Mouse (Mus musculus) testis, adult 2 months (tissue): ENCODE measurements around the gene Teddm1b. TPM values are rescaled to one million over a fixed set of nuclear protein-coding genes. Genes with fewer than 3 reads are reported as not detected.
"Not testable (repeated sequence)": the region's sequence is repeated elsewhere in the genome, so short reads cannot be mapped to it uniquely, and the experiment has no call there.

Experiments
- H3K27ac ChIP-seq: fragments of 200-500 bp; 2 replicates; pipeline ENCODE4 v1.5.1; 2012; ENCODE audit warnings: low read depth, low read length; ENCODE audit not compliant: control insufficient read depth, insufficient read depth
- H3K27me3 ChIP-seq: fragments of 200-500 bp; 2 replicates; pipeline ENCODE4 v1.6.1; 2012; ENCODE audit warnings: mild to moderate bottlenecking, low read length, moderate library complexity; ENCODE audit not compliant: control insufficient read depth, insufficient read depth
- H3K36me3 ChIP-seq: fragments of 200-500 bp; 2 replicates; pipeline ENCODE4 v1.6.1; 2012; ENCODE audit warnings: mild to moderate bottlenecking, low read length; ENCODE audit not compliant: control insufficient read depth, insufficient read depth
- H3K4me1 ChIP-seq: fragments of 200-500 bp; 2 replicates; pipeline ENCODE4 v1.6.1; 2012; ENCODE audit warnings: low read length; ENCODE audit not compliant: control insufficient read depth, insufficient read depth
- H3K4me3 ChIP-seq: fragments of 200-500 bp; 2 replicates; pipeline ENCODE4 v1.5.1; 2012; ENCODE audit warnings: low read depth, mild to moderate bottlenecking, low read length, moderate library complexity, mixed read lengths; ENCODE audit not compliant: control insufficient read depth
- CTCF ChIP-seq: fragments of 200-500 bp; IDR thresholded peaks from 2 replicates; pipeline ENCODE4 v1.5.1; 2012; ENCODE audit warnings: low read depth, mild to moderate bottlenecking, inconsistent platforms, low read length, moderate library complexity; ENCODE audit not compliant: control insufficient read depth, insufficient read depth, insufficient replicate concordance
- POLR2A ChIP-seq: fragments of 200-500 bp; IDR thresholded peaks from 2 replicates; pipeline ENCODE4 v1.6.1; 2012; ENCODE audit warnings: low read depth, mild to moderate bottlenecking, inconsistent platforms, low read length, moderate library complexity; ENCODE audit not compliant: control insufficient read depth
- polyA plus RNA-seq: library from polyadenylated mRNA; depleted of rRNA; stranded (reverse); fragments of >200 nt; gene quantifications from 2 replicates; pipeline ENCODE4 v1.2.3, GENCODE M21; 2012; rRNA removed

The Teddm1b gene
- 0.05 TPM in 1 of 2 replicates, not detected in the other for polyA plus RNA-seq

DNA sequence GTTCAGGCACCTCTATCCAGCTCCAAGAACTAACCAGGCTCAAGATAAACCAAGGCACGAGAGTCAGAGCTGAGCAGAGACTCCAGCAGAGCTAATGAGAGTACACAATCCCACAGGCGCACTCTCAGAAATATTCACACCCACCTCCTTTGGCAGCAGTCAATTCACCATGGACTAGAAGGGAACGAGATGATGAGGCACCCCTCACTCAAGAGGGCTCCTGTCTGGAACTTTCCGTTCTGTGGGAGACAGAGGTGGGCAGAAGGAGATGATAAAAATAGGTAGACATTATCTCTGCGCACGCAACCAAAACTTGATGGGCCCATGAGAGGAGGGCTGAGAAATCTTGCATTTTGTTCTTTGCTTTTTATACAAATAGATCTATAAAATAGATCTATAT, at the start of gene Teddm1b:
Gene Teddm1b, plus strand, starts transcription at position 301 of the 400 bp plus-strand sequence.
- H3K27me3 ChIP-seq: no peaks in the 10 kb centered on the region
- H3K4me1 ChIP-seq: no peaks in the 10 kb centered on the region
- H3K27ac ChIP-seq: no peak within 1 kb of the TSS
- no peak within 1 kb of the TSS for H3K4me3 ChIP-seq
- TF ChIP-seq CTCF (no peak), POLR2A (no peak)
- H3K36me3 ChIP-seq: no peaks in the 10 kb centered on the region

DNA sequence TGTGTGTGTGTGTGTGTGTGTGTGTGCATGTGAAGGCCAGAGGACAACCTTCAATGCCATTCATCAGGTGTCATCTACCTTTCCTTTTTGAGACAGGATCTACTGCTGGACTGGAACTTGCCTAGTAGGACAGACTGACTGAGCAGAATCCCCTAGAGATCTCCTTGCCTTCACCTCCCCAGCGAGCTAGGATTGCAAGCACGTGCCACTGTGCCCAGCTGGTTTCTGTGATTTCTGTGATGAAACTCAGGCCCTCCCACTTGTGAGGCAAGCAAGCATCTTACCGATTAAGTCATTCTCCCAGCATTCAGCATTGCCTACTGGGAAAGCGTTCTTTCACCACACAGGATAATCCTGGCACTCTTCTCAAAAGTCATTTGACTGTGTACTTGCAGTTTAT, 43.4 kb upstream of the Teddm1b start:
- TF ChIP-seq CTCF (no peak), POLR2A (no peak)
- Histone ChIP-seq H3K36me3 (no peaks in the 10 kb centered on the region), H3K27ac (no peak overlapping the region), H3K27me3 (no peaks in the 10 kb centered on the region), H3K4me1 (no peaks in the 10 kb centered on the region), H3K4me3 (no peak overlapping the region)

- no peaks in the 10 kb centered on the region for H3K4me1 ChIP-seq
- H3K27me3 ChIP-seq: no peaks in the 10 kb centered on the region
- H3K4me3 ChIP-seq: no peak overlapping the region
- no peak overlapping the region for H3K27ac ChIP-seq
- TF ChIP-seq POLR2A: no peak
- TF ChIP-seq CTCF: no peak
- H3K36me3 ChIP-seq: no peaks in the 10 kb centered on the region
Measured at GRCm38 (mm10) chr1:153836036-153836435, 38.1 kb upstream of the Teddm1b start.

DNA sequence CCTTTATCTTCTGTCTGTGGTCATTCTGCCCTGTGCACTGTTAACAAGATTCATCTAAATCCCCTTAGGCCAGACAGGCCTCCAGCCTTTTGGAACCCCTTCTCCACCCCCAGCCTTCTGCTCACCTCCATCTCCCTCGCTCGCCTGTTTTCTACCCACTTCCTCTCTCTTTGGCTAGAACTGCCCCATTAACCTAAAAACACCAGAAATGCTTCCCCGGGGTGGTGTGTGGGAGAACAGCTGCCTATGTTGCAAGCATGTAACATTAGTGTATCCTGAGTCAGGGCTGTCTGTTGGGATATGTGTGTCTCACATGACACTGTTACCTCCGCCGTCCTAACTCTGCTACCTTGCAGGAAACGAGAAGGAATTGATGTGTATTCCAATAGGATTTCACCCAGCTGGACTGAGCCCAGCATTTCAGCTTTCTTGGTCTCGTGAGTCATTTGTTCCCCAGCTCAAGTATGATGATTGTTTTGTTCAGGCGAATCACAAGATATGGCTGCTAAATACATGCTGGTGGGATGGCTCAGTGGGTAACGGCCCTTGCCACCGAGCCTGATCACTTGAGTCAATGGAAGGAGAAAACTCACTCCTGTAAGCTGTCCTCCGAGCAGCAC, 31.9 kb upstream of the Teddm1b start:
- H3K27me3 ChIP-seq: no peaks in the 10 kb centered on the region
- TF ChIP-seq POLR2A (no peak), CTCF (no peak)
- no peak overlapping the region for H3K27ac ChIP-seq
- H3K4me3 ChIP-seq: peak overlapping the region; percentile 20; the same call in 1 of the 2 replicates
- H3K36me3 ChIP-seq: no peaks in the 10 kb centered on the region
- H3K4me1 ChIP-seq: peaks cover 3% of the 10 kb centered on the region

- Histone ChIP-seq H3K27ac (no peak within 1 kb of the TSS), H3K36me3 (no peaks in the 10 kb centered on the region), H3K27me3 (no peaks in the 10 kb centered on the region), H3K4me1 (peaks cover 3% of the 10 kb centered on the region), H3K4me3 (peak within 1 kb of the TSS; percentile 59)
- TF ChIP-seq CTCF: no peak
- TF ChIP-seq POLR2A: peak; percentile 22; the same call in 1 of the 2 replicates
Measured at GRCm38 (mm10) chr1:153844042-153844441, 30.1 kb upstream of the Teddm1b start, which contains the start of gene Rgsl1. Gene Rgsl1, minus strand, starts transcription at chr1:153844142.

DNA sequence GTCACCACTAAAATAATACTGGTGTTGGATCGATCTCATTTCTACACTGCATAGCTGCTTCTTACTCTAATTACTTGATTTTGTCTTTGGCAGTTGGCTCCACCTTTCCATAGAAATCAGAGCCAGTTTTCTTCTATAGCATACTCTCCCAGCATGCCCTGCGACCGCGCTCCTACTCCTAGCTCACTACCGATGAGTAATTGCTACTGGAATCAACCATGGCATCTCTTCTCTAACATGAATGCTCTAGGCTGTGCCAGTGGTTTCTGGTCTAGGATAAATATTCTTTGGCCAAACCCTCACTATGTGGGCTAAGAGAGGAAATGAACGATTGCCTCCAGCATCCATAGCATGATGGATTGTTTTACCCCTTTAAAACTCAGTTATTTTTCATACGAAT, 27.7 kb upstream of the Teddm1b start:
- Histone ChIP-seq H3K4me3 (no peak overlapping the region), H3K27ac (no peak overlapping the region), H3K27me3 (no peaks in the 10 kb centered on the region), H3K36me3 (no peaks in the 10 kb centered on the region), H3K4me1 (peaks cover 3% of the 10 kb centered on the region)
- TF ChIP-seq POLR2A: no peak
- no peak for TF ChIP-seq CTCF

- Histone ChIP-seq H3K36me3 (no peaks in the 10 kb centered on the region), H3K4me1 (peaks cover 3% of the 10 kb centered on the region), H3K27me3 (no peaks in the 10 kb centered on the region), H3K4me3 (no peak overlapping the region), H3K27ac (no peak overlapping the region)
- TF ChIP-seq POLR2A (no peak), CTCF (no peak)
Measured at GRCm38 (mm10) chr1:153846867-153847266, 27.3 kb upstream of the Teddm1b start.

- H3K27ac ChIP-seq, H3K4me1 ChIP-seq, H3K4me3 ChIP-seq, H3K36me3 ChIP-seq, H3K27me3 ChIP-seq: not testable (repeated sequence)
Measured at GRCm38 (mm10) chr1:153852696-153853095, 21.4 kb upstream of the Teddm1b start.
